Mouse (Mus musculus): ENCODE data around the gene Limk1.
"Not testable (repeated sequence)": the region's sequence is repeated elsewhere in the genome, so short reads cannot be mapped to it uniquely, and the experiment has no call there.

Limk1 gene

DNA sequence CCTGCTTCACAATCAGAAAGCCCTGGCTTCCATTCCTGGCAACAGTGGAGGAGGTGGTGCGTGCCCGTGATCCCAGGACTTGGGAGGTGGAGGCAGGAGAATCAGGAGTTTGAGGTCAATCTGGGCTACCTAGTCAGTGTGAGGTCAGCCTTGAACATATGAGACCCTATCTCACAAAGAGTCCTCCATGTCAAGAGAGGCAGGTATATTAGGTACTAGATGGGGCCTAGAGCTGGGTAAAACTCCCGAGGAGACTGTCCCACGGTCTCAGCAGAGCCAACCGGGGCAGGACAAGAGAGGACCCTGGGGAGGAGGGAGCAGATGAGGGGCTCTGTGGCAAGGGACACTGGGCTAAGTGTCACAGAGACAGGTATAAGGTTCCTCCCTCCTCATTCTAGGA is 10.9 kb downstream of the Limk1 start:
- DNase-seq (ENCODE audit: low spot score): no peak

DNA sequence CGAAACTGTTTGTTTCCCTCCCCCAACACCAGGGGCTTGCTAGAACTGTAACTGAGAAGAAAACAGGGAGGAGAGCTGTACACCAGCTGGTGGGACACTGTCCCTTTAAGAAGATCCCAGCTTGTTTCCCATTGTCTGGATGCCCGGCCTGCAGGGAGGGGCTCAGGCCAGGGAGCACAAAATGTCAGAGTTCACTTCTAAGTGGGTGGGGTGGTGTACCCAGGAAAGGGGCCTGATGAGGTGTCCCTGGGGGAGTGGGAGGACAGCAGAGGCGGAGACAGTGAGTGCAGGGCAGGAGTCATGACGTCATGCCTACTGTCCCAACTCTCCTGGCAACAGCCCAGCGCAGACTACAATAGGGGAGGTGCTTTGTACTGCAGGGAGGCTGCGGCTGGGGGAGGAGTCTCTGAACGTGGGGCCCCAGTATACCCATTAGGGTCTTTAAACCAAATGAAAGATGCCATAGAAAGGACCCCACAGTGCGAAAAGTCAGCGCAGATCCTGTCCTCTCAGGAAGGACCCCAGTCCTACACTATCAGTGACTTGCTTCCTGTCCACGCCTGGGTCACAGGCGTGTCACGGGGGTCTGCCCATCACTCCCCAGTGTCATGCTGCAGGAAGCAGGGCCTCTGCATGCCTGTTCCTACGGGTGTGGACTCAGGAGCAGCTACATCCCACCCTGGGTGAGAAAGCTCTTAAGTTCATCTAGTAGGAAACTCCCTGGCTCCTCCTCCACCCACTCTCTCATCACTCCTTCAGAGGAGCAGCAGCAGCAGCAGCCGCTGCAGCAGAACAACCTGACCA is 12.2 kb downstream of the Limk1 start:
- peak; percentile 63 for DNase-seq (ENCODE audit: low spot score)

DNA sequence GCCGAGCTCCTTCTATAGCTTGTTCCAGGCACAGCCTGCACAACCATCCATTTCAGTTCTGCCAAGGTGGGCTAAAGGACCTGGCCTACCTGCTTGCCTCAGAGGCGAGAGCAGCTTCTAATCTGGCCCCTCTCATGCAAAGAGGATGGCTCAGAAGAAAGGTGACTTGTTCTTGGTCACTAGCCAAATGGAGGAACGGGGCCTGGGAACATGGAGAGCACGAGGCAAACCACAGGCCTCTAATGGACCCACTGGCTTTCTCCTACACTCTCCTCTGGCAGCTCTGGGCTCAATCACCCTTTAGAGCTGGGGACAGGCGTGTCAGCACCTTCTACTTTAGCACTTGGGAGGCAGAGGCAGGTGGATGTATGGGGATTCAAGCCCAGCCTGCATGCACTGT is 13.4 kb downstream of the Limk1 start:
- DNase-seq (ENCODE audit: low spot score): no peak

DNA sequence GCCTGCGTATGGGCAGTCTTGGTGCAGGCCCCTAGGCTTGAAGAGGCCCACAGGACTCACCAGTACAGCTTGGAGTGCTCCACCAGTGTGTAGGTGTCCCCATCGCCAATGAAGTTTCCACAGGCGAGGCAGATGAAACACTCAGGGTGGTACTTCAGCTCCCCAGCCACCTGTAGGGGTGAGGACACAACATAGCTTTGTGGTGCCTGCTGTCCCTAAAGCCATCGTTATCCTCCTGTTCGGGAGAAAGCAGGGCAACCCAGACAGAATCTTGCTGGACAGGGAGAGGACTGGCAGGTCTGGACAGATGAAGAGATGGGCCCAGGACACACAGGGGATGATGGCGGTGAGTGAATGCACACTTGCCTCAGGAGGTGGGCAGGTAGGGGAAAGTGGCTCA is 15.8 kb downstream of the Limk1 start:
- DNase-seq (ENCODE audit: low spot score): no peak

DNA sequence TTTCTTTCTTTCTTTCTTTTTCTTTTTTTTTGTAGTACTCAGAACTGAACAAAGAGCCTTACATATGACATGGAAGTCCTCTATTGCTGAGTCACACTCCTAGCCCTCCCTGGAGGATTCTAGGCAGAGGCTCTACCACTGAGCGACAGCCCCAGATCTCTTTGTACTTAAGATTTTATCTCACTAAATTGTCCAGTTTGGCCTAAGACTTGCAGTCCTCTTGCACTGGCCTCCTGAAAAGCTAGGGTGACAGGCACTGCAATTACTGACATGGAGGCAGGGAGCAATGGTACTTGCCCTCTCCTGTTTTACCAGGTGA is 16.2 kb downstream of the Limk1 start:
- DNase-seq (ENCODE audit: low spot score): no peak

DNA sequence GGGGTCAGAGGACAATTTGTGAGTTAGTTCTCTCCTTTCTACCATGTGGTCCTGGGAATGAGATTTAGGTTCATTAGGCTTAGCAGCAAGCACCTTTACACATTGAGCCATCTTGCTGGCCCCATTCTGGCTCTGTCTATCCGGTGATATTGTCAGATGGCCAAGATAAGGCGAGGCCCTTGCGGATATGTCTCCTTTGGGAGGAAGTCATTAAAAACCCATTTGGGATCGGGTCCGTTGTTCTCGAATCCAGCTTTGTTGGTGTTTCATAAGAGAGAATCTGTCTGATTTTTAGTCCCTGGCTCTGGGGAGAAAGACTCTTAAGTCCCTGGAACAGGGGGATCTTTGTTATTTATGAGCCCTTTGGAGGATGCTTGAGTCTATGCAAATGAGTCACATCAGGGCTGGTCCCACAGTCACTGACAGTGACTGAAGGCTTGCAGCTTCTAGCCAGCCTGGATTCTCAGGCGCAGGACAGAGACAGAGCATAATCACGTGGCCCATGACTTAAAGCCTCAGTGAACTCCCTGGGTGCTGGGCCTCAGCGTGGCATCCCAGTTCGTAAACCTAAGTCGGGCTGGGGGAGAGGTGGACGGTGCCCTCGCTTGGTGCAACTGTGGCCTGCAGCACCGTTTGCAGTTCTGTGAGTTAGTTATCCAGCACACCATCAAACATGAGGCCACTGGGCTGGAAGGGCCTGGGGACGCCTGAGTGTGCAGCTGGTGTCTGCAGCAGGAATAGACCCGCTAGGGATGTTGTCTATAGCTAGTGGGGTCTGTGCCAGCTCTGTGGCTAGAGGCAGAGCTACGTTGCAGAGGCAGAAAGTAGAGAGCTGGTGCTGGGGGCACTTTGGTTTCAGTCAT is 16.8 kb downstream of the Limk1 start:
- no peak for DNase-seq (ENCODE audit: low spot score)

DNA sequence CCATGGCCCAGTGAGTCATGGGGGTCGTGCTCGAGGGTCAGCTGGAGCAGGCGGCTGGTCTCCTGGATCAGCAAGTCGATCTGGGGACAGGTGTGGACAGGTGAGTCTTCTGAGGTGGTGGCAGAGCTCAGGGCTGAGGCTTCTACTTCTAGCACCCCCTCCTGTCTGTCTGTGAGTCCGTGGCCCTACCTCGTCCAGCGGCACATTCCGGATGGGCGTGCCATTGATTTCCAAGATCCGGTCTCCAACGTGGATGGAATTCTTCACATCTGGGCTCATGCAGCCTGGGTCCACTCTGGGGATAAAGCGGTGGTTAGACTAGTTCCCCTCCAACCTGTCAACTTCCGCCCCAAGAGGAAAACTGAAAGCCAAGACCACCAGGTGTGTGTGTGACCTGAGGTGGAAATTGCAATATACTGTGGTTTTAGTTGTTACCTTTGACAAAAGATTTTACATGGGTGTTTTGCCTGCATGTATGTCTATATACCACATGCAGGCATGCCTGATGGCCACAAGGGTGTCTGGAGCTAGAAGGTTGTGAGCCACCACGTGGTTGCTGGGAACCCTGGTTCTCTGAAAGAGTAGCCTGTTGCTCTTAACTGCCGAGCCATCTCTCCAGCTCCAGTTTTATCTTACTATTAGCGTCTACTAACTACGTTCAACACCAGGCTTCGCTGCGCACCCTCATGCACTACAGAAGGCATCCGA is 19.2 kb downstream of the Limk1 start:
- no peak for DNase-seq (ENCODE audit: low spot score)

DNA sequence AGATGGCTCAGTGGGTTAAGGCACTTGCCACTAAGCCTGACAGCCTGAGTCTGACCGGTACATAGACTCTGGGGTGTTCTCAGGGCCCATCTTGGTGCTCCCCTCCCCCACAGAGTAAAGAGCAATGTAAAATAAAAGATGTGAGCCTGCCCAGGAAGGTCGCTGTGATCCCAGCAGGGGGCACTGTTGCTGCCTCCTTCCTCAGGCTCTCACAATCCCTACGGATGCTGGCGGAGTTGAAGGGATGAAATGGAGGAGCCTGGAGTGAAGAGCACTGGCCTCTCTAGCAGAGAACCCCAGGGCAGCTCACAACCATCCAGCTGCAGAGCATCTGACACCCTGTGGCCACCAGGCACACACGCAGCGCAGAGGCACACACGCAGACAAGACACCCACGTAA is 19.9 kb downstream of the Limk1 start:
- no peak for DNase-seq (ENCODE audit: low spot score)

DNA sequence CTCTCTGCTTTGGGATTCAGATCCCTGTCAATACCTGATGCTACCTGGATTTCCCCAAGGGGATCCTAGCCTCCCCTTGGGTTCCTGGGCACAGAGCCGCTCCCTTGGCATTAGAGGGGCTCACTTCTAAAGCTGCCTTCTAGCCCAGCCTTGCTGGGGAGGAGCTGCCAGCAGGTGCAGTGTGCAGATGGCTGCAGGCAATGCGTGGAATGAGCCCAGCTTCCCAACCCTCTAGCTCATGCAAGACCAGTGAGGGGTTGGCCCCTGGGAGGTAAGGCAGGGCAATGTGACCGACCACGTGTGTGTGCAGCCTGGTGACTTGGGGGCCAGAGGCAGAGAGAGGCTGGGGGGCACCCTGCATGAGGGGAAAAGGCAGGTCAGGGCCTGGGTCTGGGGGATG is 31.7 kb downstream of the Limk1 start:
- no peak for DNase-seq (ENCODE audit: low spot score)

DNA sequence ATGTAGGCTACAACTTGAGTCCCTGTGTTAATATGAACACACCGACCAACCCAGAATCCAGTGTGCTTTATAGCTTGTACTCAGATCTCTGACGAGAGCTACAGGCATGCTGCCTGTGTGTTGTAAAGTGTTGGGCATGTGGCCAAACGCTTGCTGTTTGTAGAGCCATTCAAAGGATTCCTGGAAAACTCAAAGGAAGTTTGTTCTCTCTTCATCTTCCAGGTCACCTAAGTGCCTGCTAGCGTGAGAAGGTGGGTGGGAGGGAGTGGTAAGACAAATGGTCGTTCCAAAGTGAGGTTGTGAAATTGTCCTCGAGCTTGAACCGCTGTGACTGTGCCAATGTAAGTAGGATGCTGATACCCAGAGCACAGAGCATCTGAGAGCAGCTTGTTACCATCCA is 36.4 kb downstream of the Limk1 start:
- no peak for DNase-seq (ENCODE audit: low spot score)

DNA sequence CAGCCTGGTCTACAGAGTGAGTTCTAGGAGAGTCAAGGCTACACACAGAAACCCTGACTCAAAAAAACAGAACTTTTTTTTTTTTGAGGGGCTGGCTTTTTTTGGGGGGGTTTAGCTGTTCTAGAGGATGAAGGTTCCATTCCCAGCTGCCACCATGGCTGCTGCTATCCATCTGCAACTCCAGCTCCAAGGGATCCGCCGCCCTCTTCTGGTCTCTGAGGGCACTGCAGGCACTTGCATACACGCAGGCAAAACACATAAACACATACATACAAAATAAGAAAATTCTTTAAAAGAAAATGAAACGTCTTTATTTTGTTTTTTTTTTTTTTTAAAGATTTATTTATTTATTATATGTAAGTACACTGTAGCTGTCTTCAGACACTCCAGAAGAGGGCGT is 37.5 kb downstream of the Limk1 start:
- no peak for DNase-seq (ENCODE audit: low spot score)

DNA sequence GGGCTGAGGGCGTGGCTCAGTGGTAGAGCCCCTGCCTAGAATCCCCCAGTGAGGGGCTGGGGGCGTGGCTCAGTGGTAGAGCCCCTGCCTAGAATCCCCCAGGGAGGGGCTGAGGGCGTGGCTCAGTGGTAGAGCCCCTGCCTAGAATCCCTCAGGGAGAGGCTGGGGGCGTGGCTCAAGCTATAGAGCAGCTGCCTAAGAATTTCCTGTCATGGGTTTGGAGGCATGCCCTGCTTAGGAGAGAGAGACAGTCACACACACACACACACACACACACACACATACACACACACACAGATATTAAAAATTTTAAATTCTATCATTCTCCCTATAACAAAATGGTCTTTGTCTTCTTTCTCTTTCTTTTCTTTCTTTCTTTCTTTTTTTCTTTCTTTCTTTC is 39.4 kb downstream of the Limk1 start:
- DNase-seq (ENCODE audit: low spot score): not testable (repeated sequence)

DNA sequence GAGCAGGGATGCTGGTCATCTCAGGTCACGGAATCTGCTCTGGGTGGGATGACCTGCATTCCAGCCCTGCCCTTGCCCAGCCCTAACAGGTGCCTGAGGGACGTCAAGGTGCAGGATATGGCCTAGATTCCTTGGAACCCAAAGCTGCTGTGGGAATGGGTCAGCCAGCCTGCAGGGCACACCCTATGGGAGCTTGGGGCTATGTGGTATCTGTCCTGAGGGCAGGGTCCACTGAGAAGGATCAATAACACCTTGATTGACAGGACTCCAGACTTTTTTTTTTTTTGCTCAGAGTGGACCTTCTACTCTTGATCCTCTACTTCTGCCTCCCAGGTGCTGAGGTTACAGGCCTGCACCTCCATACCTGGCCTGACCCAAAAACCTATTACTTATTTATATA is 41.0 kb downstream of the Limk1 start:
- DNase-seq (ENCODE audit: low spot score): no peak

DNA sequence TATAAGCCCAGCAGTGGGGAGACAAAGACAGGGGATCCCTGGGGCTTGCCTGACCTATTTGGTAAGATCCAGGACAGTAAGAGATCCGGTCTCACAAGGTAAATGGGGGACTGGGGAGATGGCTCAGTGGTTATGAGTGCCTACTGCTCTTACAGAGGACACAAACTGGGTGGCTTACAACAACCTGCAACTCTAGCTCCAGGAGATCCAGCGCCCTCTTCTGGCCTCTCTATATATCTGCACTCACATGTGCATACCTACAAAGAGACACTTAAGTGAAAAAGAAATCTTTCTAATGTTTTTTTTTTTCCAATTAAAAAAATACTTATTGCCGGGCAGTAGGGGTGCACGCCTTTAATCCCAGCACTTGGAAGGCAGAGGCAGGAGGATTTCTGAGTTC is 41.9 kb downstream of the Limk1 start:
- DNase-seq (ENCODE audit: low spot score): no peak

DNA sequence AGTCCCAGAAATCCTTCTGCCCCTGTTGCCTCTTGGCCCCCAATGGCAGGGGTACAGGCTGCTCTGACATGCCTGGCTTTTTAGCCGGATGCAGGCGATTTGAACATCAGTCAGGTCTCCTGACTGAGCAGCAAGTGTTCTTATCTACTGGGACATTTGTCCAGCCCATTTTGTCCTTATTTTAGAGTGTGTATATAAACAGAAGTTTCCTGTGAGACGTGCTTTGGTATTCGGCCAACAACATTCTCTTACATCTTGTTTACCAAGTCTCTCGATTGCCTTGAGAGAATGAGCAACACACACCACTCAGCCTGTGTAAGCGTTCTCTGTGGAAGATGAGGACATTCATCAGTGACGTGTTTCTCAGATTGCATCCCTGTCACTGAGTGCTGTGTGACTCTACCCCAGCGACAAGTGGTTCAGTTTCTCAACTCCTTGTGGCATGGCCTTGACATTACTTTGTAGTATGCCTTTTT is 43.7 kb downstream of the Limk1 start:
- no peak for DNase-seq (ENCODE audit: low spot score)

DNA sequence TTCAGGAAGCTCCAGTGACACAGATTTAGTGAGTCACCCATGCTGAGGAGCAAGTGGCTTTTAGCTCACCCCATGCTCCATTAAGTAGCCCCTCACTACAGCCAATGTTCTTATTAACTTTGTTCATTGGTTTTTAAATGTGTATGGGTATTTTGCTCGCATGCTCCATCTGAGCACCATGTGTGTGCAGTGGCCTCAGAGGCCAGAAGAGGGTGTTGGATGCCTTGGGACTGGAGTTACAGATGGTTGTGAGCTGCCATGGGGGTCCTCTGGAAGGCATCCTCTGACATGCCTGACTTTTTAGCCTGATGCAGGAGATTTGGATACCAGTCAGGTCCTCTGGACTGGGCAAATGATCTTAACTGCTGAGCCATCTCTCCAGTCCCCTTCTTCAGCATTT is 44.3 kb downstream of the Limk1 start:
- DNase-seq (ENCODE audit: low spot score): no peak

DNA sequence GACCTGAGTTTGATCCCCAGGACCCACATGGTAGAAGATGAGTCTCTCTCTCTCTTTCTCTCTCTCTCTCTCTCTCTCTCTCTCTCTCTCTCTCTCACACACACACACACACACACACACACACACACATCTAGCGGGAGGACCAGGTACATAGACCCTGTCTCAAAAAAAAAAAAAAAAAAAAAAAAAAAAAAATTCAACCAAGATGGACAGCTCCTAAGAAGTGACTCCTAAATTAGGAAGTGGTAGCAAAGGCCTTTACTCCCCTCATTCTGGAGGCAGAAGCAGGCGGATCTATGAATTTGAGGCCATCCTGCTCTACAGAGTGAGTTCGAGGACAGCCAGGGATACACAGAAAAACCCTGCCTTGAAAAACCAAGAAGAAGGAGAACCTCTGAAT is 48.0 kb downstream of the Limk1 start:
- no peak for DNase-seq (ENCODE audit: low spot score)

DNA sequence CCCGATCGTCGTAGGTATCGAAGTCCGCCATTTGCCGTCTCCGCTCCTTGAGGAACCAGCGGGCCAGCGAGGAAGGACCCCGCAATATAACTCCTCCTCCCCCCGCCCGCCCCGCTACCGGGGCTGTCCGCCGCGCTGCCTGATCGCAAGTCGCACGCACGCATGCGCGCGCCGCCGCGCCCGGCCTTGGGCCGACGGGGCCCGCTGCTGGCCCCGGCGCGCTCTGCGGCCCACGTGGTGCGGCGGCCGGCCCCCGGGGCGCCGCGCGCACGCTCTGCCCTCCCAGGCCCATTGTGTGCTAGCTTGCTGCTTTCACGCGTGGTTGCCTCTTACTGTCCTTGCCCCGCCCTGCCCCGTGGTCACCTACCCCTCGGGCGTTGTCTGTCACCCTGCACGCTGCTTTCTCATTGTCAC is 49.1 kb downstream of the Limk1 start, which contains the start of gene Eif4h:
TSS of gene Eif4h (minus strand) at position 222 of the 414 bp plus-strand sequence.
- DNase-seq (ENCODE audit: low spot score): peak; percentile 97

DNA sequence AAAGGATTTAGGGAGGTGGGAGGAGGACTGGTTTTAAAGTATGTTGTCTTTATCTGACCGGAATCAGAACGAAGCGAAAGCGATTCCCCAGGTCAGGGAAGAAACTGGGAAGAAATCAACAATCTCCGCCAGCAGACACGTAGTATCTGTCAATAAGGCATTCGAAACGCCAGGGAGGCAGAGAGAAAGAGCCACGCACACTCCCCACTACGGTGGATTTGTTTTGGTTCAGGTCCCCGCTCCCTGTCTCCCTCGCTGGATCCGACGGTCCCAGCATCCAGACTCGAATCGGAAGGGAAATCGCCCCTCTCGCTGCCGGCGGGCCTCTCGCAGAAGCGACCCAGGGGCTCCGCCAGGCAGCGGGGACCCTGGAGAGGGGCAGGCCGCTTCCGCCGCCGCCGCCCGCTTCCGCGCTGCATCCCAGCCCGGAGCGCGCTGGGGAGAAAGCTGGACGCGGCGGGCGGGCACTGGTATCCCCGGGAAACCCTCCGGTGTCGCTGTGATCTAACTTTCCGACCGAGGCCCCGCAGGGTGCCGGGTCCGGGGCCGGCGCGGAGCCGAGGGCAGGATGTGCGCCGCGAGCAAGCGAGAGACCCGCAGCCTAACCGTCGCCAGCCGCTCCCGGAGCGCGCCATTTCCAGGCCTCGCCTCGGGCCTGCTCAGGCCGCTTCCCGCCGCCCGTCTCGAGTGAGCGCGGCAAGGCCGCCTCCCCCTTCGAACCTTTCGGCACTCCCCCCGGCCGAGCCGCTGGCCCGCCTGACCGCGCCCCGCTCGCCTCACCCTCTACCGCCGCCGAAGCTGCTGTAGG is 49.7 kb downstream of the Limk1 start:
- no peak for DNase-seq (ENCODE audit: low spot score)

DNA sequence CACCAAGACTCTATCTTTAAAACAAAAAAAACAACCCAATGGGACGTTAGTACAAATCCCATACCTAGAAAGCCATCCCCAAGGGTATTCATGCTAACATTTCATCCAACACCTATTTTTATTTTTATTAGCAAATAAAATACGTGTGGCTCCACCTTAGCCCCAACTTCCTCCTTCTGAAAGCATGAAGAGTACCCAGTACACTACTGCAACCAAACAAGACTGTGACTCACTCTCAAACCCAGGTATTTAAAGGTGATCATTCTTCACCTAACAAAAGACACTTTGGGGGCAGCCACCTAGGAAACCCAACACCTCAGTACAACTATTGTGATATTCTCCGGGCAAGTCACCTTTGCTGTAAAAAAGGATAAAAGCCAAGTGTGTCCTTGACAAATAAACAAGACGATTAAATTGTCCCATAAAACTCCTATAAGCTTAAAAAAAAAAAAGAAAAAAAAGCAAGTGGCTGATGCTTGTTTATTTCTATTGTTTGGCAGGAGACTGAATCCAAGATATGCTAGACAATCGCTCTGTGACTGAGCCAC is 50.5 kb downstream of the Limk1 start:
- no peak for DNase-seq (ENCODE audit: low spot score)

DNA sequence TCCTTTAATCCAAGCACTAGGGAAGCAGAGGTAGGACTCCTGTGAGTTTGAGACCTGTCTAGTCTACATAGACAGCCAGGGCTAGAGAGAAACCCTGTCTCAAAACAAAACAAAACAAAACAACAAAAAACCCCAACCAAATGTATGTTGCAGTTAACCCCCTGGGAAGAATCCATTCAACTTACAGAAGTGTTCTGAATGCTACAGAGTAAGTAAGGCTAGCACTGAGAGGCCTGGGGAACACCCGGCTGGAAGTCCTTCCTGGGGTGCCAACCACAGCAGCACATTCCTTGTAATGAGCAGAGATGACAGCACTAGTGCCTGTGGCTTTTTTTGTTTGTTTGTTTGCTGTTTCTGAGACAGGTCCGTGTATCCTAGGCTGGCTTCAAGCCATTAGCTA is 55.6 kb downstream of the Limk1 start:
- DNase-seq (ENCODE audit: low spot score): no peak

DNA sequence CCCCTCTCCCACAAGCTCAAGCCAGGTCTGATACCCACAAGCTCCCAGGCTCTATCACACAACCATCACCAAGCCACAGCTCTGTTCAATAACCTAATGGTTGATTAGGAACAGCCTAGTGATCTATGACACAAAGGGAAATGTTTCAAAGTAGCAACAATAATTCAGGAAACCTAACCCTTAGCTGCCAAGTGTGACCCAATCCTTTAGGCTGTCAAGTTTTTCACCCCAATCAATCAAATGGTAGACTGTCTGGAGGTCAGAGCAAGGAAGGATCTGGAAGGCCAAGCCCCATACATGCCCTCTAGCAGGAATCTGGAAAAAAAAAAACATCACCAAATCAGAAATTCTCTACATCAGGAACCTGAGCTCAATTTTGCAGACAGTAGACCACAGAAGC is 57.6 kb downstream of the Limk1 start:
- no peak for DNase-seq (ENCODE audit: low spot score)
